Mouse (Mus musculus) forebrain, embryonic 14.5 days (tissue): Measurements from ENCODE around the gene Lax1. TPM values are rescaled to one million over a fixed set of nuclear protein-coding genes. Genes with fewer than 3 reads are reported as not detected.

Experiments used
- ATAC-seq: fragments of 200-750 bp; cut with Nextera tagmentation; 2 replicates; pipeline ENCODE4 v1.8.0; 2017; ENCODE audit warnings: mild to moderate bottlenecking, moderate library complexity
- DNase-seq: peaks from one replicate; pipeline ENCODE4 v3.0.0-alpha.2; 2015; ENCODE audit warnings: low spot score
- H3K27ac ChIP-seq: fragments of 300-500 bp; sonication (generic); 2 replicates; pipeline ENCODE4 v1.5.1; 2014; ENCODE audit warnings: low read depth, mild to moderate bottlenecking, control low read depth, low read length, moderate library complexity
- H3K27me3 ChIP-seq: fragments of 300-500 bp; sonication (generic); replicated peaks from 2 replicates; pipeline ENCODE4 v1.6.1; 2014; ENCODE audit warnings: low read length, control low read depth, mixed read lengths; ENCODE audit not compliant: control insufficient read depth, insufficient read depth
- H3K36me3 ChIP-seq: fragments of 300-500 bp; sonication (generic); 2 replicates; pipeline ENCODE4 v1.6.1; 2014; ENCODE audit warnings: low read length, control low read depth; ENCODE audit not compliant: control insufficient read depth, insufficient read depth
- H3K4me1 ChIP-seq: fragments of 300-500 bp; sonication (generic); 2 replicates; pipeline ENCODE4 v1.6.1; 2014; ENCODE audit warnings: antibody characterized with exemption, low read length, control low read depth; ENCODE audit not compliant: control insufficient read depth, insufficient read depth
- H3K4me2 ChIP-seq: fragments of 300-500 bp; sonication (generic); 2 replicates; pipeline ENCODE4 v1.6.1; 2014; ENCODE audit warnings: mild to moderate bottlenecking, control low read depth, low read length
- H3K4me3 ChIP-seq: fragments of 300-500 bp; sonication (generic); 2 replicates; pipeline ENCODE4 v1.5.1; 2014; ENCODE audit warnings: low read depth, low read length, control low read depth
- H3K9ac ChIP-seq: fragments of 300-500 bp; sonication (generic); 2 replicates; pipeline ENCODE4 v1.6.1; 2014; ENCODE audit warnings: mild to moderate bottlenecking, low read length, control low read depth, moderate library complexity
- H3K9me3 ChIP-seq: fragments of 300-500 bp; sonication (generic); replicated peaks from 2 replicates; pipeline ENCODE4 v1.6.1; 2016; ENCODE audit warnings: low read length, control low read depth, mixed read lengths; ENCODE audit not compliant: control insufficient read depth
- WGBS: fragments of 180-500 bp; shearing (Covaris S2); extraction: QIAGEN DNeasy Blood & Tissue Kit; methylation state at CpG from one replicate; pipeline ENCODE4 v1.1.7; 2014; 5-methylcytosine and 5-hydroxymethylcytosine counted together
- polyA plus RNA-seq: library from polyadenylated mRNA; unstranded; fragments of >200 nt; fragmentation: Nextera tagmentation; extraction: Ambion mirVana; gene quantifications from 2 replicates; pipeline ENCODE4 v1.2.1, GENCODE M21; 2014

Gene Lax1
- polyA plus RNA-seq, 1 experiment from 2014 or later = not detected

DNA sequence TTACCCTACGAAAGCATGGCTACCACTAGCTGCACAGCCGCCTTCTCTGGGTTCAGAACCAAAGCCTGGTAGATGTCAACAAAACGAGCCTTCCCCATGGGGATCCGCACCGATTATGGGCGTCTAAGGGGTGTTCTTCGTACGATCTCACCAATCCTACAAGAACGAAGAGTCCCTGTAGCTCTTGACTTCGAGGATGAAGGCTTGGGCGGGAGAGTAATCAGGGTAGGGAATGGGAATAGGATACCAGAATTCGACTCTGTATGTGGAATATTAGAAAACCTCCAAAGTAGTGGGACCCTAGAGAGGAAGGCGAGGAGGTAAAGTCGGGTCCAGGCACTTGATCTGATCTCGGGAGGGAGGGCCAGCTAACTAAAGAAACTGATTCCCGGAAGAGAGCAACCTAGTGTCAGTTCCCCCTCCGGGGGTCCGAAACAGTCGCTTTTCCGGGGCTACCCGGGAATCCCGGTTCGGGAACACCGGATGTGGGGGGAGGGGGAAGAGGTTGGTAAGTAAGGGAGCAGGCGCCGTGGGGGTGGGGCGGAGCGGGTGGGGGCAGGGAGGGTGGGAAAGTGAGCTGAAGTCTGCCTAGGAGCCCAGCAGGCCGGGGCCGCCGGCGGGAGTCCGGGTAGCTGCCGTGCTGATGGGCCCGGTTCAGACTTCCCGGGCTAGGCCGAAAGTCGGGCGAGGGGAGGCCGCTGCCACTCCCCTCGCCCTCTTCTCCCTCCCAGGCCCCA lies 29.3 kb downstream of the Lax1 start, which contains the start of gene Zbed6:
TSS of gene Zbed6 (minus strand) at position 420 of the 737 bp plus-strand sequence.
- Histone ChIP-seq H3K4me2 (peak within 1 kb of the TSS; percentile 84), H3K27ac (peak within 1 kb of the TSS; percentile 93), H3K9me3 (no peaks in the 10 kb centered on the region), H3K4me1 (peaks cover 33% of the 10 kb centered on the region), H3K4me3 (peak within 1 kb of the TSS; percentile 73), H3K27me3 (no peaks in the 10 kb centered on the region), H3K36me3 (peaks cover 23% of the 10 kb centered on the region), H3K9ac (peak within 1 kb of the TSS; percentile 82)
- 2% methylated on average over 41 of the region's 41 CpGs for WGBS
- DNase-seq = peak; percentile 72
- peak; percentile 84 for ATAC-seq

DNA sequence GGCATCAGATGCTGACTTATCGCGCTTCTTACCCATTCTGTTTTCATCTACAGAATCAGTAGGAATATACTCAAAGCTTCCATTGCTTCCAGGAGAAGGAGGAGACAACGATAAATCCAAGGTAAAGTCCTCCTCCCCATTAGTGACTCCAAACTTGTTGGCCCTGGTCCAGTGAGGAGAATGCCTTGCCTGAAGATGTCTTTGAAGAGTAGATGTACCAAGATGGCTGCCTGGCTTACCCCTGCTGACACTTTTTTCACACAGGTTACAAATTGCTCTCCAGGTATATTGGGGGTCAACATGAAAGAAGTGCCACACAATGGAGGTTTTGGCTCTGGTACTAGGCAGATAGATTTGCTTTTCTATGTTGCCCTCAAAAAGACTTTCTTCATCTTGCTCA lies 31.0 kb downstream of the Lax1 start:
- Histone ChIP-seq H3K36me3 (peaks cover 26% of the 10 kb centered on the region), H3K27ac (no peak overlapping the region), H3K9ac (no peak overlapping the region), H3K9me3 (no peaks in the 10 kb centered on the region), H3K4me3 (no peak overlapping the region), H3K27me3 (no peaks in the 10 kb centered on the region), H3K4me2 (no peak overlapping the region), H3K4me1 (peaks cover 33% of the 10 kb centered on the region)
- DNase-seq (no peak), ATAC-seq (no peak)
- 91% methylated on average over 3 of the region's 3 CpGs for WGBS

DNA sequence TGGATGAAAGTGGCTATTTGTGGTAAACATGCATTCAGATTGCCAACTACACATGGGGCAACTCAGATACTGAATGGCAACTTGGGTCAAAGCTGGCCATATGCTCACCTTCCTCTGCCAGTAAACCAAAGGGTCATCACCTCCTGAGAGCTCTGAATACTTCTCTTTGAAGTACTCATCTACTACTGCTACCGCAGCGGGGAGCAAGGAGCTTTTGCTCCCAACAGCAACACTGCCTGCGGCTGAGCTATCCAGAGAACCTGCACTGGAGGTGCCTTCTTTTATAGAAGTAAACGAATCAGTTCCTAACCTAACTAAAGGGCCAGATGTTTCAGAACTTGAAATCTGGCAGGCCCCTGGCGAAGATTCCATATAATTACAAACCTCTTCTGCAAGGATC lies 33.1 kb downstream of the Lax1 start:
- H3K9ac ChIP-seq = no peak overlapping the region
- peaks cover 33% of the 10 kb centered on the region for H3K4me1 ChIP-seq
- ATAC-seq = no peak

DNA sequence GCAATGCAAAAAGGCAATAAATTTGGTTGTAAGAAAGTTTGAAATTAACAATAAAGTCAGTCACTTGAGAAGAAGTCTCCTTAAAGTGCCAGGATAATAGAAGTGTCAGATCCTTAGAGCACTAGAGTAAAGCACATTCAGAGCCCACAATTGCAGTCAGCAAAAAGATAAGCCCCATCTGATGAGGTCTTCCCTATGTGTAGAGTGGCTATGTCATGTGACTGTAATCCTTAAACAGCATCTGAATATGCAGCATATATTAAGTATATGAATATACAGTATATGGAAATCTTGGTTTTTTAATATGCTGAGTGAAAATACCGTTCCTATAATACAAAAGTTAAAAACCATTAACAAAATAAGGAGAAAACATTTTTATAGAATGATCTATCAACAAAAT lies 36.9 kb downstream of the Lax1 start:
- Histone ChIP-seq H3K4me3 (no peak overlapping the region), H3K27me3 (no peaks in the 10 kb centered on the region), H3K4me2 (no peak overlapping the region), H3K27ac (no peak overlapping the region), H3K36me3 (peaks cover 29% of the 10 kb centered on the region), H3K9ac (no peak overlapping the region), H3K9me3 (no peaks in the 10 kb centered on the region), H3K4me1 (peaks cover 14% of the 10 kb centered on the region)
- WGBS = 90% methylated on average over 1 of the region's 1 CpGs
- DNase-seq = no peak
- ATAC-seq = no peak

More for the DNA sequence above, 33.1 kb downstream of the Lax1 start:
- H3K4me3 ChIP-seq = no peak overlapping the region
- WGBS = 75% methylated on average over 5 of the region's 5 CpGs
- peaks cover 33% of the 10 kb centered on the region for H3K36me3 ChIP-seq
- H3K9me3 ChIP-seq = no peaks in the 10 kb centered on the region
- no peak overlapping the region for H3K27ac ChIP-seq
- no peak for DNase-seq
- no peak overlapping the region for H3K4me2 ChIP-seq
- H3K27me3 ChIP-seq = no peaks in the 10 kb centered on the region

DNA sequence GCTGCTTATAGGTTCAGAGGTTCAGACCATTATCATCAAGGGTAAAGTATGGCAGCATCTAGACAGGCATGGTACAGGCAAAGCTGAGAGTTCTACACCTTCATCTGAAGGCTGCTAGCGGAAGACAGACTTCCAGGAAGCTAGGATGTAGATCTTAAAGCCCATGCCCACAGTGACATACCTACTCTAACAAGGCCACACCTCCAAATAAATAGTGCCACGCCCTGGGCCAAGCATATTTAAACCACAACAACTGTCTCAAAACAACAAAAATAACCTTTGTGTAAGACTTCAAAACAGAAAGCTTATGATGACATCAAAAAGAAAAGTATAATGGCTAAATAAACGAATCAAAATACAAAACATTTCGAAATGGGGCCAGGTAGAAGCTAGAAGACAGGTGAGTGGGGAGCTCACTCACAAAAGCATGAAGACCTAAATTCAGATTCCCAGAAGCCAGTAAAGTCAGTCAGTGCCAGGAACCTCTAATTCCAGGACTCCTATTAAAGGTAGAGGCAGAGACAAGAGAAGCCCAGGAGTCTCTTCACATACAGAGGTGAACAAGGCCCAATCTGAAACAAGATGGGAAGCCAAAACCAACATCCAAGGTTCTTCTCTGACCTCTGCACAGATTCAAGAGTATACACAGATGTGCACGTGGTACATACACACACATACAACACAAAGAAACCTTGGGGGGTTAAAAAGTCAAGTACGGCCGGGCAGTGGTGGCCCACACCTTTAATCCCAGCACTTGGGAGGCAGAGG lies 39.4 kb downstream of the Lax1 start:
- H3K36me3 ChIP-seq = peaks cover 34% of the 10 kb centered on the region
- no peak for ATAC-seq
- no peaks in the 10 kb centered on the region for H3K4me1 ChIP-seq
- no peak overlapping the region for H3K27ac ChIP-seq
- 92% methylated on average over 7 of the region's 7 CpGs for WGBS
- DNase-seq = no peak
- H3K4me2 ChIP-seq = no peak overlapping the region
- no peak overlapping the region for H3K9ac ChIP-seq
- H3K9me3 ChIP-seq = no peaks in the 10 kb centered on the region
- H3K27me3 ChIP-seq = no peaks in the 10 kb centered on the region
- H3K4me3 ChIP-seq = no peak overlapping the region

DNA sequence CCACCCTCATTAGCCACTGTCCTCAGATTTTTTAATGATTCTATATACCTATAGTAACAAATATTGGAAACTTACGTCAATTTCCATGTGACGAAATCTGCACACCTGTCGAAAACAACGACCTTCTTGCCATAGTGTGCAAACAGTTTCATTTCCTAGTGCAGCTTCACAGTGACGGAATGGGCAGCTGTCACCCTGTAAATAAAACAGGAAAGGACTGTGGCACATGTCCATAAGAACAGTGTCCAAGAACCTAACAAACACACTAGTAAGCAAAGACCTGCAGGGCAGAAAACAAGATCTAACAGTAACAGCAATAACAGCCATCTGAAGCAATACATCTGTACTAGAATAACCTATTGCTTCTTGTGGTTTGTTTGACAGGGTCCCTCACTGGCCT lies 44.3 kb downstream of the Lax1 start:
- no peak overlapping the region for H3K27ac ChIP-seq
- H3K9ac ChIP-seq = no peak overlapping the region
- H3K9me3 ChIP-seq = no peaks in the 10 kb centered on the region
- ATAC-seq (no peak), DNase-seq (no peak)
- H3K4me2 ChIP-seq = no peak overlapping the region
- peaks cover 65% of the 10 kb centered on the region for H3K36me3 ChIP-seq
- 93% methylated on average over 5 of the region's 5 CpGs for WGBS
- H3K4me1 ChIP-seq = no peaks in the 10 kb centered on the region
- no peaks in the 10 kb centered on the region for H3K27me3 ChIP-seq
- H3K4me3 ChIP-seq = no peak overlapping the region

DNA sequence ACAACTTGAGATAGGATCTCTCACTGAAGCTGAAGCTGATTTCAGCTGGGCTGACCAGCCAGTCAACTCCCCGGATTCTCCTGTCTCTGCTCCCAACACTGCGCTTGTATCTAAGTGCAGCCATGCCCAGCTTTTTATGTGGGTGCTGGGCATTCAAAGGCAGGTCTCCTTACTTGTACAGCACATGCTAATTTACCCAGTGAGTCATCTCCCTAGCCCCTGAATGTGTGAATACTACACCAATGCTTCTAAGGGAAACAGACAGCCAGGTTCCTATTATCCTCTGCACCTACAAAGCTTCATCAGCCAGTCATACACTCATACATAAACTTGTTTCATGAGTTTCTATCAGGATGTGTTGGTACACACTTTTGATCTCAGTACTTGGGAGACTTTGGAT lies 48.7 kb downstream of the Lax1 start:
- Histone ChIP-seq H3K27ac (no peak overlapping the region), H3K4me1 (no peaks in the 10 kb centered on the region), H3K36me3 (peaks cover 96% of the 10 kb centered on the region), H3K9me3 (no peaks in the 10 kb centered on the region), H3K4me3 (no peak overlapping the region), H3K4me2 (no peak overlapping the region), H3K27me3 (no peaks in the 10 kb centered on the region), H3K9ac (no peak overlapping the region)
- ATAC-seq (no peak), DNase-seq (no peak)
- 96% methylated on average over 2 of the region's 2 CpGs for WGBS

DNA sequence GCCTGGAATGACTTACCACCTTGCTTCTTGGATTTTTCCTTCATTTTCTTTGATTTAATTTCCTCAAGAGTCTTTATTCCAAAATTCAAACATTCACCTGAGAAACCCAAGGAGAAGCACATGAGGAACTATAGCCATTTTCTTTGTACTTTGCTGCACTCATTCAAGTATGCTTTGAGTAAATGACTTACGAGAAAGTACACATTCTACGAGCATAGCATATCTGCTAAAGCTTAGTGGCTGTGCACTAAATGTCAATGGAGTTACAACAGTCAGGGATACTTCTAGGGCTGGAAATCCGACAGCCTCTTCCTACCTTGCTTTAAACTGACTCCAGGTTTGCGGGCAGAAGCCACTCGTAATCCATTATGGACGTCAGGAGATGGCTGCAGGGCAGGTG lies 51.4 kb downstream of the Lax1 start:
- Histone ChIP-seq H3K4me1 (no peaks in the 10 kb centered on the region), H3K36me3 (peaks cover 92% of the 10 kb centered on the region), H3K4me3 (no peak overlapping the region), H3K4me2 (no peak overlapping the region), H3K9me3 (no peaks in the 10 kb centered on the region), H3K9ac (no peak overlapping the region), H3K27ac (no peak overlapping the region), H3K27me3 (no peaks in the 10 kb centered on the region)
- 91% methylated on average over 6 of the region's 6 CpGs for WGBS
- DNase-seq = no peak
- ATAC-seq = no peak

DNA sequence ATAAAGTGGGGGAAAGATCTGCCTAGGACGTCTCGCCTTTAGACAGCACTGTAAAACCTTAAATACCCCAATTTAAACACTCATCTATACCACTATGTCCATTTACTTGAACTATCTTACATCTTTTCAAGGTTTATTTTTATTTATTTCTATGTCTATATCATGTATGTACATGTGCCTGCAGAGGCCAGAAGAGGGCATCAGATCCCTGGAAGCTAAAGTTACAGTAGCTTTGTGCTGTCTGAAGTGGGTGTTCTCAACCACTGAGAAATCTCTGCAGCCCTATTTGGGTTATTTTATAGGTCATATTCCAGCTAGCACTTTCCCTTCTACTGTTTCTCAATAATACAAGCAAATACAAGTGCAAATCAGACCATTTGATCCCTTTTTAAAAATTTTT lies 57.7 kb downstream of the Lax1 start:
- Histone ChIP-seq H3K9me3 (no peaks in the 10 kb centered on the region), H3K36me3 (peaks cover 92% of the 10 kb centered on the region), H3K27me3 (no peaks in the 10 kb centered on the region), H3K4me3 (no peak overlapping the region), H3K4me2 (no peak overlapping the region), H3K9ac (no peak overlapping the region), H3K27ac (no peak overlapping the region), H3K4me1 (no peaks in the 10 kb centered on the region)
- peak; percentile 13 for DNase-seq
- no peak for ATAC-seq
- WGBS = 92% methylated on average over 2 of the region's 2 CpGs
